Mouse (Mus musculus): ENCODE data around the gene Gm9803.

Gm9803 gene

GRCm38 (mm10) chr10:43527283-43528269 is 3.7 kb downstream of the Gm9803 start:
- peak overlapping the region; percentile 57 for H3K4me3 ChIP-seq (replicated peaks; ENCODE audit: low read length)
- no peaks in the 10 kb centered on the region for H3K27me3 ChIP-seq (ENCODE audit: insufficient read depth, low read length)
- no peaks in the 10 kb centered on the region for H3K9me3 ChIP-seq (ENCODE audit: low read length)
- H3K36me3 ChIP-seq (ENCODE audit: insufficient read depth, low read length): peaks cover 54% of the 10 kb centered on the region
- H3K4me1 ChIP-seq (replicated peaks; ENCODE audit: low read depth, low read length): peaks cover 53% of the 10 kb centered on the region
- TF ChIP-seq CTCF (conservative IDR thresholded peaks at IDR 0.05; ENCODE audit: low read length) (peak; percentile 19; the same call in 1 of the 2 replicates), NANOG (IDR thresholded peaks at IDR 0.05; ENCODE audit: borderline replicate concordance, low read length) (no peak)

- H3K9me3 ChIP-seq (ENCODE audit: low read length): no peaks in the 10 kb centered on the region
- peaks cover 77% of the 10 kb centered on the region for H3K36me3 ChIP-seq (ENCODE audit: insufficient read depth, low read length)
- H3K4me3 ChIP-seq (replicated peaks; ENCODE audit: low read length): no peak overlapping the region
- TF ChIP-seq NANOG (IDR thresholded peaks at IDR 0.05; ENCODE audit: borderline replicate concordance, low read length) (no peak), POU5F1 (IDR thresholded peaks at IDR 0.05; ENCODE audit: borderline replicate concordance, low read length) (no peak), CTCF (conservative IDR thresholded peaks at IDR 0.05; ENCODE audit: low read length) (no peak)
- H3K27me3 ChIP-seq (ENCODE audit: insufficient read depth, low read length): no peaks in the 10 kb centered on the region
- peaks cover 46% of the 10 kb centered on the region for H3K4me1 ChIP-seq (replicated peaks; ENCODE audit: low read depth, low read length)
These were observed 10.5 kb downstream of the Gm9803 start for GRCm38 (mm10) chr10:43534382-43534781.

- Histone ChIP-seq H3K27me3 (ENCODE audit: insufficient read depth, low read length) (no peaks in the 10 kb centered on the region), H3K4me3 (replicated peaks; ENCODE audit: low read length) (no peak overlapping the region), H3K4me1 (replicated peaks; ENCODE audit: low read depth, low read length) (peaks cover 55% of the 10 kb centered on the region), H3K9me3 (ENCODE audit: low read length) (no peaks in the 10 kb centered on the region), H3K36me3 (ENCODE audit: insufficient read depth, low read length) (peaks cover 44% of the 10 kb centered on the region)
- TF ChIP-seq POU5F1 (IDR thresholded peaks at IDR 0.05; ENCODE audit: borderline replicate concordance, low read length) (no peak), CTCF (conservative IDR thresholded peaks at IDR 0.05; ENCODE audit: low read length) (no peak), NANOG (IDR thresholded peaks at IDR 0.05; ENCODE audit: borderline replicate concordance, low read length) (no peak)
These were observed 13.8 kb downstream of the Gm9803 start for GRCm38 (mm10) chr10:43537652-43538051.

- H3K4me1 ChIP-seq (replicated peaks; ENCODE audit: low read depth, low read length): peaks cover 55% of the 10 kb centered on the region
- peaks cover 39% of the 10 kb centered on the region for H3K36me3 ChIP-seq (ENCODE audit: insufficient read depth, low read length)
- H3K4me3 ChIP-seq (replicated peaks; ENCODE audit: low read length): no peak overlapping the region
- TF ChIP-seq CTCF (conservative IDR thresholded peaks at IDR 0.05; ENCODE audit: low read length) (no peak), POU5F1 (IDR thresholded peaks at IDR 0.05; ENCODE audit: borderline replicate concordance, low read length) (no peak), NANOG (IDR thresholded peaks at IDR 0.05; ENCODE audit: borderline replicate concordance, low read length) (no peak)
- H3K9me3 ChIP-seq (ENCODE audit: low read length): no peaks in the 10 kb centered on the region
- no peaks in the 10 kb centered on the region for H3K27me3 ChIP-seq (ENCODE audit: insufficient read depth, low read length)
These were observed 14.9 kb downstream of the Gm9803 start for GRCm38 (mm10) chr10:43538831-43539230.

GRCm38 (mm10) chr10:43539746-43540310 is 15.9 kb downstream of the Gm9803 start:
- no peak for TF ChIP-seq NANOG (IDR thresholded peaks at IDR 0.05; ENCODE audit: borderline replicate concordance, low read length)
- TF ChIP-seq POU5F1 (IDR thresholded peaks at IDR 0.05; ENCODE audit: borderline replicate concordance, low read length): no peak
- no peak for TF ChIP-seq CTCF (conservative IDR thresholded peaks at IDR 0.05; ENCODE audit: low read length)
- Histone ChIP-seq H3K27me3 (ENCODE audit: insufficient read depth, low read length) (no peaks in the 10 kb centered on the region), H3K36me3 (ENCODE audit: insufficient read depth, low read length) (peaks cover 39% of the 10 kb centered on the region), H3K4me3 (replicated peaks; ENCODE audit: low read length) (peak overlapping the region; percentile 99), H3K4me1 (replicated peaks; ENCODE audit: low read depth, low read length) (peaks cover 55% of the 10 kb centered on the region), H3K9me3 (ENCODE audit: low read length) (no peaks in the 10 kb centered on the region)

- peaks cover 55% of the 10 kb centered on the region for H3K4me1 ChIP-seq (replicated peaks; ENCODE audit: low read depth, low read length)
- peaks cover 35% of the 10 kb centered on the region for H3K36me3 ChIP-seq (ENCODE audit: insufficient read depth, low read length)
- peak within 1 kb of the TSS; percentile 99 for H3K4me3 ChIP-seq (replicated peaks; ENCODE audit: low read length)
- no peaks in the 10 kb centered on the region for H3K27me3 ChIP-seq (ENCODE audit: insufficient read depth, low read length)
- H3K9me3 ChIP-seq (ENCODE audit: low read length): no peaks in the 10 kb centered on the region
- TF ChIP-seq POU5F1 (IDR thresholded peaks at IDR 0.05; ENCODE audit: borderline replicate concordance, low read length): no peak
- no peak for TF ChIP-seq NANOG (IDR thresholded peaks at IDR 0.05; ENCODE audit: borderline replicate concordance, low read length)
- no peak for TF ChIP-seq CTCF (conservative IDR thresholded peaks at IDR 0.05; ENCODE audit: low read length)
These were observed 16.7 kb downstream of the Gm9803 start, which contains the start of gene 1700021F05Rik for GRCm38 (mm10) chr10:43540442-43541152. TSS of gene 1700021F05Rik (minus strand) at chr10:43540994.

- no peaks in the 10 kb centered on the region for H3K27me3 ChIP-seq (ENCODE audit: insufficient read depth, low read length)
- H3K4me1 ChIP-seq (replicated peaks; ENCODE audit: low read depth, low read length): peaks cover 52% of the 10 kb centered on the region
- H3K36me3 ChIP-seq (ENCODE audit: insufficient read depth, low read length): peaks cover 30% of the 10 kb centered on the region
- H3K4me3 ChIP-seq (replicated peaks; ENCODE audit: low read length): peak overlapping the region; percentile 48; the same call in 1 of the 2 replicates
- no peaks in the 10 kb centered on the region for H3K9me3 ChIP-seq (ENCODE audit: low read length)
- TF ChIP-seq NANOG (IDR thresholded peaks at IDR 0.05; ENCODE audit: borderline replicate concordance, low read length) (no peak), POU5F1 (IDR thresholded peaks at IDR 0.05; ENCODE audit: borderline replicate concordance, low read length) (no peak), CTCF (conservative IDR thresholded peaks at IDR 0.05; ENCODE audit: low read length) (no peak)
These were observed 17.3 kb downstream of the Gm9803 start for GRCm38 (mm10) chr10:43541153-43541544.

GRCm38 (mm10) chr10:43549411-43549810 is 25.5 kb downstream of the Gm9803 start:
- Histone ChIP-seq H3K9me3 (ENCODE audit: low read length) (peaks cover 7% of the 10 kb centered on the region), H3K4me1 (replicated peaks; ENCODE audit: low read depth, low read length) (peaks cover 29% of the 10 kb centered on the region), H3K36me3 (ENCODE audit: insufficient read depth, low read length) (no peaks in the 10 kb centered on the region), H3K4me3 (replicated peaks; ENCODE audit: low read length) (no peak overlapping the region), H3K27me3 (ENCODE audit: insufficient read depth, low read length) (no peaks in the 10 kb centered on the region)
- TF ChIP-seq POU5F1 (IDR thresholded peaks at IDR 0.05; ENCODE audit: borderline replicate concordance, low read length) (no peak), CTCF (conservative IDR thresholded peaks at IDR 0.05; ENCODE audit: low read length) (peak; percentile 52)
